In the genomic region with DNA sequence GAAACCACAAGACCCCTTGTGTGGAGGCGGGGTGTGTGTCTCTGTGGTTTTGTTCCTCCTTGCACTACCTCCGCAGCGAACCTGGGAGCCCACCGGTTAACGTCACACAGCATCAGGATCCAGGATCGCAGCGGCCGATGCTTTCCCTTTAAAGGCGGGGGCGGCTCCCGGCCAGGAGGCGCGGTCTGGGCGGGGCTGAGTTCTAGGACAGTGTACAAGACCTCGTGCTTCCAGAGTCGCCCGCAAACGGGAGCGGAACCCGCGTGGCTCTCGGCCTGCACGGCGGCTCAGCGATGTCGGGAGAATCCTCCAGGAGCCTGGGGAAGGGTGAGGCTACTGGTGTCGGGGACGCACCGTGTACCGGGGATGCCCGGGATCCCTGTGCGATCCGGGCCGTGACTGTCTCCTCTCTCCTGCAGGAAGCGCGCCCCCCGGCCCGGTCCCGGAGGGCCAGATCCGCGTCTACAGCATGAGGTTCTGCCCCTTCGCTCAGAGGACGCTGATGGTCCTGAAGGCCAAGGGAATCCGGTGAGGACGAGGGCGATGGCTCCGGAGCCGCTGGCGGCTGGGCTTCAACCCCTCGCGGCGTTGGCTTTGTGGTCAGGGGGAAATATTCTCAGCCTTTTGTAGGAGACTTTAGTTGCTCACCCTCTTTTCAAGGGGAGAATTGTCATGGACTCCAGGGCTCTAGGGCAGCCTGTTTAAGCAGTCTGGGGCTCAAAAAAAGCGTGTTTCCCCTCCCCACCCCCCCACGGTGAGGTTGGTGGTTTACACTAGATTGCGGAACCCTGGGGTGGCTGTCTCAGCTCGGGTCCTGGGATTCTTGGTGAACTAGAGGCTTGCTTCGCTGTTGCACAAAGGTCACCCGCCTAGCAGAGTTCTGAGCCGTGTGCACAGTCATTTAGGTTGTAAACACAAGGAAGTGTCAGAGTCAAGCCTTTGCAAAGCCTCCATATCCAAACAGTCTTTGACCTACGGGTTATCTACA, we compare ENCODE assay signal across 8 mouse cellular contexts. TPM values are rescaled to one million over a fixed set of nuclear protein-coding genes. Genes with fewer than 3 reads are reported as not detected.
DNase-seq lines count a peak whose midpoint lies in the region; ATAC-seq and TF ChIP-seq lines count a peak whose summit lies in the region.

A gene (plus strand): TSS at position 175 of the 988 bp plus-strand sequence.

- under 1% methylated on average over 60 of the region's 60 CpGs for WGBS in forebrain, embryonic 15.5 days
- WGBS in liver, postnatal 0 days (ENCODE audit: insufficient replicate concordance), result under 1% methylated on average over 59 of the region's 60 CpGs
- 1% methylated on average over 60 of the region's 60 CpGs for WGBS in neural tube, embryonic 13.5 days

- TF ChIP-seq CTCF in liver, postnatal 0 days (IDR thresholded peaks at IDR 0.05; ENCODE audit: low read depth), result no peak

- H3K27me3 ChIP-seq in forebrain, embryonic 15.5 days, result 0 out of 2 replicates have a peak, but pooled peaks cover 3% of the 10 kb centered on the region
- no peaks in the 10 kb centered on the region for H3K27me3 ChIP-seq in liver, postnatal 0 days (ENCODE audit: insufficient read depth, low read length)
- H3K27me3 ChIP-seq in neural tube, embryonic 13.5 days, result no peaks in the 10 kb centered on the region

- peaks cover 15% of the 10 kb centered on the region for H3K4me1 ChIP-seq in forebrain, embryonic 15.5 days
- H3K4me1 ChIP-seq in liver, postnatal 0 days (ENCODE audit: insufficient read depth), result peaks cover 13% of the 10 kb centered on the region
- peaks cover 26% of the 10 kb centered on the region for H3K4me1 ChIP-seq in neural tube, embryonic 13.5 days (replicated peaks)

- intact Hi-C loops in heart, postnatal 14 days (cut with DNase I), result no loop called here

- no peak within 1 kb of the TSS for H3K27ac ChIP-seq in forebrain, embryonic 15.5 days (replicated peaks)
- H3K27ac ChIP-seq in liver, postnatal 0 days (ENCODE audit: low read depth), result peak within 1 kb of the TSS; percentile 83
- peak within 1 kb of the TSS; percentile 59 for H3K27ac ChIP-seq in neural tube, embryonic 13.5 days (replicated peaks)

- H3K9ac ChIP-seq in forebrain, embryonic 15.5 days (replicated peaks), result peak within 1 kb of the TSS; percentile 81
- H3K9ac ChIP-seq in liver, postnatal 0 days (replicated peaks), result peak within 1 kb of the TSS; percentile 79
- peak within 1 kb of the TSS; percentile 86 for H3K9ac ChIP-seq in neural tube, embryonic 13.5 days

- H3K9me3 ChIP-seq in forebrain, embryonic 15.5 days, result no peaks in the 10 kb centered on the region
- no peaks in the 10 kb centered on the region for H3K9me3 ChIP-seq in liver, postnatal 0 days (ENCODE audit: low read length)
- no peaks in the 10 kb centered on the region for H3K9me3 ChIP-seq in neural tube, embryonic 13.5 days

- ATAC-seq in forebrain, embryonic 15.5 days (replicated peaks), result peak; percentile 97
- ATAC-seq in liver, postnatal 0 days, result peak; percentile 94
- ATAC-seq in neural tube, embryonic 13.5 days (ENCODE audit: low read depth), result peak; percentile 95

- peak within 1 kb of the TSS; percentile 70 for H3K4me3 ChIP-seq in forebrain, embryonic 15.5 days
- H3K4me3 ChIP-seq in liver, postnatal 0 days (ENCODE audit: low read depth, low read length), result peak within 1 kb of the TSS; percentile 60
- H3K4me3 ChIP-seq in neural tube, embryonic 13.5 days, result peak within 1 kb of the TSS; percentile 77

- peak within 1 kb of the TSS; percentile 99 for H3K4me2 ChIP-seq in forebrain, embryonic 15.5 days (replicated peaks)
- H3K4me2 ChIP-seq in liver, postnatal 0 days (ENCODE audit: low read depth, low read length), result peak within 1 kb of the TSS; percentile 96
- H3K4me2 ChIP-seq in neural tube, embryonic 13.5 days, result peak within 1 kb of the TSS; percentile 97

- TF ChIP-seq EP300 in liver, postnatal 0 days (IDR thresholded peaks at IDR 0.05; ENCODE audit: low read depth), result no peak

- peak; percentile 81 for DNase-seq in ES-CJ7 (ENCODE audit: low read depth, low spot score)
- peak; percentile 84 for DNase-seq in cerebellum, adult 11 months
- peak; percentile 88 to 93 for DNase-seq in heart, postnatal 14 days
- DNase-seq in layer of hippocampus, adult 11-12 months (ENCODE audit: low spot score), result peak; percentile 88
- peak; percentile 90 for DNase-seq in liver, postnatal 0 days
- peak; percentile 55 for DNase-seq in telencephalon, adult 2 months (ENCODE audit: low read depth, low spot score)

- peaks cover 4% of the 10 kb centered on the region; the same call in 1 of the 2 replicates for H3K36me3 ChIP-seq in forebrain, embryonic 15.5 days
- peaks cover 16% of the 10 kb centered on the region for H3K36me3 ChIP-seq in liver, postnatal 0 days (replicated peaks; ENCODE audit: insufficient read depth, low read length)
- H3K36me3 ChIP-seq in neural tube, embryonic 13.5 days, result peaks cover 10% of the 10 kb centered on the region; the same call in 1 of the 2 replicates

RNA-seq across cellular contexts. Expression of the gene that starts here (rescaled TPM):
- 98.9 and 110 TPM in 2 replicates for polyA plus RNA-seq in forebrain, embryonic 15.5 days (2015; fragmentation: Nextera tagmentation; extraction: Ambion mirVana)
- 100 to 1,000 TPM; 133 to 134 TPM for total RNA-seq in heart, postnatal 14 days (2021)
- 151 and 198 TPM in 2 replicates for polyA plus RNA-seq in liver, postnatal 0 days (2015; fragmentation: Nextera tagmentation; extraction: Ambion mirVana)
- polyA plus RNA-seq in neural tube, embryonic 13.5 days (2015; fragmentation: Nextera tagmentation; extraction: Ambion mirVana), result 137 and 142 TPM in 2 replicates
